Mouse (Mus musculus): ENCODE measurements around the gene Dhx58. TPM values are rescaled to one million over a fixed set of nuclear protein-coding genes. Genes with fewer than 3 reads are reported as not detected.
A peak's percentile ranks its signal among the peaks of the same experiment; 100 is the strongest.

The Dhx58 gene
- polyA plus RNA-seq, 1 experiment from 2014 or later = 1.5 TPM

- Histone ChIP-seq H3K27me3 (no peaks in the 10 kb centered on the region), H3K9me3 (replicated peaks) (no peaks in the 10 kb centered on the region), H3K27ac (peak overlapping the region; percentile 82), H3K36me3 (peaks cover 25% of the 10 kb centered on the region), H3K9ac (peak overlapping the region; percentile 22; the same call in 1 of the 2 replicates), H3K4me3 (no peak overlapping the region), H3K4me1 (replicated peaks) (peaks cover 62% of the 10 kb centered on the region), H3K4me2 (peak overlapping the region; percentile 19)
- ATAC-seq (replicated peaks; ENCODE audit: insufficient number of reproducible peaks, insufficient read depth, low FRiP score, low read depth) = 0 out of 2 replicates have a peak, but pooled peaks have one; percentile 29
- WGBS = 31% methylated on average over 8 of the region's 8 CpGs
Observed at GRCm38 (mm10) chr11:100721776-100722492, 17.9 kb upstream of the Dhx58 start.

GRCm38 (mm10) chr11:100721254-100721653 lies 17.2 kb upstream of the Dhx58 start:
- Histone ChIP-seq H3K36me3 (peaks cover 31% of the 10 kb centered on the region), H3K9ac (no peak overlapping the region), H3K4me2 (peak overlapping the region; percentile 19), H3K9me3 (replicated peaks) (no peaks in the 10 kb centered on the region), H3K4me3 (no peak overlapping the region), H3K4me1 (replicated peaks) (peaks cover 62% of the 10 kb centered on the region), H3K27ac (peak overlapping the region; percentile 82), H3K27me3 (no peaks in the 10 kb centered on the region)
- no peak for ATAC-seq (replicated peaks; ENCODE audit: insufficient number of reproducible peaks, insufficient read depth, low FRiP score, low read depth)
- 46% methylated on average over 4 of the region's 4 CpGs for WGBS

- Histone ChIP-seq H3K27me3 (no peaks in the 10 kb centered on the region), H3K9me3 (replicated peaks) (no peaks in the 10 kb centered on the region), H3K9ac (peak overlapping the region; percentile 19; the same call in 1 of the 2 replicates), H3K27ac (peak overlapping the region; percentile 82), H3K4me2 (0 out of 2 replicates have a peak overlapping the region, but pooled peaks have one; percentile 19), H3K4me3 (no peak overlapping the region), H3K36me3 (peaks cover 40% of the 10 kb centered on the region), H3K4me1 (replicated peaks) (peaks cover 60% of the 10 kb centered on the region)
- WGBS = 35% methylated on average over 5 of the region's 5 CpGs
- no peak for ATAC-seq (replicated peaks; ENCODE audit: insufficient number of reproducible peaks, insufficient read depth, low FRiP score, low read depth)
Observed at GRCm38 (mm10) chr11:100720345-100720744, 16.3 kb upstream of the Dhx58 start.

GRCm38 (mm10) chr11:100719893-100720292 lies 15.8 kb upstream of the Dhx58 start:
- no peak overlapping the region for H3K9ac ChIP-seq
- H3K4me3 ChIP-seq = no peak overlapping the region
- H3K36me3 ChIP-seq = peaks cover 44% of the 10 kb centered on the region
- ATAC-seq (replicated peaks; ENCODE audit: insufficient number of reproducible peaks, insufficient read depth, low FRiP score, low read depth) = no peak
- peak overlapping the region; percentile 82 for H3K27ac ChIP-seq
- H3K4me2 ChIP-seq = no peak overlapping the region
- peaks cover 56% of the 10 kb centered on the region for H3K4me1 ChIP-seq (replicated peaks)
- 76% methylated on average over 11 of the region's 11 CpGs for WGBS
- no peaks in the 10 kb centered on the region for H3K27me3 ChIP-seq
- no peaks in the 10 kb centered on the region for H3K9me3 ChIP-seq (replicated peaks)

- Histone ChIP-seq H3K9ac (no peak overlapping the region), H3K27me3 (no peaks in the 10 kb centered on the region), H3K9me3 (replicated peaks) (no peaks in the 10 kb centered on the region), H3K27ac (no peak overlapping the region; the same call in 1 of the 2 replicates), H3K4me1 (replicated peaks) (peaks cover 54% of the 10 kb centered on the region), H3K4me2 (no peak overlapping the region), H3K4me3 (no peak overlapping the region), H3K36me3 (peaks cover 46% of the 10 kb centered on the region)
- WGBS = 66% methylated on average over 3 of the region's 3 CpGs
- ATAC-seq (replicated peaks; ENCODE audit: insufficient number of reproducible peaks, insufficient read depth, low FRiP score, low read depth) = no peak
Observed at GRCm38 (mm10) chr11:100719312-100719711, 15.2 kb upstream of the Dhx58 start.

GRCm38 (mm10) chr11:100718866-100719265 lies 14.8 kb upstream of the Dhx58 start:
- no peak for ATAC-seq (replicated peaks; ENCODE audit: insufficient number of reproducible peaks, insufficient read depth, low FRiP score, low read depth)
- Histone ChIP-seq H3K27me3 (no peaks in the 10 kb centered on the region), H3K9me3 (replicated peaks) (no peaks in the 10 kb centered on the region), H3K9ac (no peak overlapping the region), H3K4me2 (no peak overlapping the region), H3K4me3 (no peak overlapping the region), H3K27ac (no peak overlapping the region), H3K4me1 (replicated peaks) (peaks cover 56% of the 10 kb centered on the region), H3K36me3 (peaks cover 46% of the 10 kb centered on the region)
- WGBS = 87% methylated on average over 4 of the region's 4 CpGs

- Histone ChIP-seq H3K4me2 (no peak overlapping the region), H3K27ac (no peak overlapping the region), H3K4me3 (no peak overlapping the region), H3K36me3 (peaks cover 46% of the 10 kb centered on the region), H3K9ac (no peak overlapping the region), H3K27me3 (no peaks in the 10 kb centered on the region), H3K4me1 (replicated peaks) (peaks cover 60% of the 10 kb centered on the region), H3K9me3 (replicated peaks) (no peaks in the 10 kb centered on the region)
- WGBS = 94% methylated on average over 7 of the region's 7 CpGs
- no peak for ATAC-seq (replicated peaks; ENCODE audit: insufficient number of reproducible peaks, insufficient read depth, low FRiP score, low read depth)
Observed at GRCm38 (mm10) chr11:100718462-100718861, 14.4 kb upstream of the Dhx58 start.

GRCm38 (mm10) chr11:100716649-100717048 lies 12.6 kb upstream of the Dhx58 start:
- no peak overlapping the region for H3K27ac ChIP-seq
- H3K36me3 ChIP-seq = peaks cover 46% of the 10 kb centered on the region
- WGBS = 78% methylated on average over 3 of the region's 3 CpGs
- H3K4me1 ChIP-seq (replicated peaks) = peaks cover 55% of the 10 kb centered on the region
- no peaks in the 10 kb centered on the region for H3K27me3 ChIP-seq
- no peak overlapping the region for H3K4me3 ChIP-seq
- H3K4me2 ChIP-seq = no peak overlapping the region
- no peak overlapping the region for H3K9ac ChIP-seq
- H3K9me3 ChIP-seq (replicated peaks) = no peaks in the 10 kb centered on the region
- no peak for ATAC-seq (replicated peaks; ENCODE audit: insufficient number of reproducible peaks, insufficient read depth, low FRiP score, low read depth)

GRCm38 (mm10) chr11:100714948-100715347 lies 10.9 kb upstream of the Dhx58 start:
- Histone ChIP-seq H3K9me3 (replicated peaks) (no peaks in the 10 kb centered on the region), H3K4me1 (replicated peaks) (peaks cover 46% of the 10 kb centered on the region), H3K4me3 (no peak overlapping the region), H3K36me3 (peaks cover 55% of the 10 kb centered on the region), H3K27ac (no peak overlapping the region), H3K4me2 (no peak overlapping the region), H3K9ac (no peak overlapping the region), H3K27me3 (no peaks in the 10 kb centered on the region)
- no peak for ATAC-seq (replicated peaks; ENCODE audit: insufficient number of reproducible peaks, insufficient read depth, low FRiP score, low read depth)
- WGBS = 92% methylated on average over 6 of the region's 6 CpGs

GRCm38 (mm10) chr11:100714534-100714915 lies 10.5 kb upstream of the Dhx58 start:
- peak overlapping the region; percentile 79 for H3K27ac ChIP-seq
- peak overlapping the region; percentile 36; the same call in 1 of the 2 replicates for H3K4me3 ChIP-seq
- no peaks in the 10 kb centered on the region for H3K27me3 ChIP-seq
- 48% methylated on average over 6 of the region's 6 CpGs for WGBS
- peaks cover 42% of the 10 kb centered on the region for H3K4me1 ChIP-seq (replicated peaks)
- no peak for ATAC-seq (replicated peaks; ENCODE audit: insufficient number of reproducible peaks, insufficient read depth, low FRiP score, low read depth)
- H3K4me2 ChIP-seq = peak overlapping the region; percentile 65
- H3K36me3 ChIP-seq = peaks cover 57% of the 10 kb centered on the region
- H3K9ac ChIP-seq = no peak overlapping the region
- no peaks in the 10 kb centered on the region for H3K9me3 ChIP-seq (replicated peaks)

GRCm38 (mm10) chr11:100713735-100714533 lies 9.9 kb upstream of the Dhx58 start, which contains the start of gene Hspb9:
Gene Hspb9 (plus strand): TSS chr11:100713850.
- WGBS = 7% methylated on average over 38 of the region's 38 CpGs
- H3K4me2 ChIP-seq = peak within 1 kb of the TSS; percentile 79
- peak within 1 kb of the TSS; percentile 79 for H3K27ac ChIP-seq
- no peaks in the 10 kb centered on the region for H3K9me3 ChIP-seq (replicated peaks)
- 0 out of 2 replicates have a peak, but pooled peaks have one; percentile 25 for ATAC-seq (replicated peaks; ENCODE audit: insufficient number of reproducible peaks, insufficient read depth, low FRiP score, low read depth)
- no peaks in the 10 kb centered on the region for H3K27me3 ChIP-seq
- H3K9ac ChIP-seq = peak within 1 kb of the TSS; percentile 47
- peaks cover 60% of the 10 kb centered on the region for H3K36me3 ChIP-seq
- H3K4me3 ChIP-seq = peak within 1 kb of the TSS; percentile 36
- peaks cover 37% of the 10 kb centered on the region for H3K4me1 ChIP-seq (replicated peaks)

All from heart, embryonic 15.5 days (tissue).